Mouse (Mus musculus) left cerebral cortex, adult 11 months (tissue): ENCODE results near the gene Tmem179b.

Experiments
- DNase-seq: peaks from one replicate; pipeline ENCODE4 v3.0.0; 2022; ENCODE audit warnings: low spot score

Gene Tmem179b

DNA sequence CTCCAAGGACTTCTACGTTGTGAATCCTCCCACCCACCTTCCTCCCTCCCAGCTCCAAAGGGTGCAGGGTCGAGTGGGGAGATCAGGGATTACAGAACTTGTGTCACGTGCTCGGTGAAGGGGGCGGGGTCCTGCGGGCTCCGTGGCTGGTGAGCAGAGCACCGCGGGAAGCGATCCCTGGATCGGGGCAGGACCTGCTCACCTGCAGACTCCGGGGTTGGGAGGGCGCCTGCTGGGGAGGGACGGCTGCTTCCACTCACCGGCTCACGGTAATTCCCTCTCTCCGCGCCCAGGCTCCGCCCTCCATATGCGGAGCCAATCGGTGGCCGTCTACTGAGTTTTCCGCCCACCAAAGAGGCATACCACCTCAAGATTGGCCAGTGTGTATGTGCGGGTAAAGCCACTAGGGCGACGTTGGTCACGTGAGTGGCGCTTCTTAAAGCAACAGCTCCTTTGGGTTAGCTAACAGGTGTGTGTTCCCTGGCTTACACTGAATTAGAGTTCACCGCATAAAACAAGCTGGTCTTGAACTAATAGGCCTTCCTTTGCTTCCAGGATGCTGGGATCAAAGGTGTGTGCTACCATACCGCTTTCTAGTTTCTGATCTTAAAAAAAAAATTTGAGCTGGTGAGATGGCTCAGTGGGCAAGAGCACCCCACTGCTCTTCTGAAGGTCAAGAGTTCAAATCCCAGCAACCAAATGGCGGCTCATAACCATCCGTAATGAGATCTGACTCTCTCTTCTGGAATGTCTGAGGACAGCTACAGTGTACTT is 11.9 kb upstream of the Tmem179b start, which contains the start of gene Taf6l:
Taf6l (minus strand) TSS at position 410 of the 774 bp plus-strand sequence.
- peak; percentile 93 for DNase-seq

GRCm38 (mm10) chr19:8774951-8775421 is 719 bp upstream of the Tmem179b start:
- DNase-seq, result no peak

GRCm38 (mm10) chr19:8773409-8773808 is 858 bp downstream of the Tmem179b start:
- DNase-seq, result no peak

DNA sequence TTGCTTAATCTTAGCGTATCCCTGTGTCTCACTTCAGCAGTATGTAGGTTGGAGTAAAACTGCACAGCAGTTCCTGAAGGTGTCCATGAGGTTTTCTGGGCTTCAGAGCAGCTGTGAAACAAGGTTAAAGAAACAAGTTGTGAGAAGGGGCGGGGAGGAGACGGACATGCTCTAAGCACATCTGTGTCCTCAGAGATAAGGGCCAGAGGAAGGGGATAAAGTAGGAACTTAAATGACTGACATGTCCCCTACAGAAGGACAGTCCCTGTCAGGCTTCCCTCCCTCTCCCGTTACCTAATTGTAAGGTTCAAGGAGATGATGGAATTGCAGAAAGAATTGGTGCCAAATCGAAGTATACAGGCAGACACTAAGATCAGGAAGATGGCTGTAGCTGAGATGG is 1.3 kb downstream of the Tmem179b start:
- no peak for DNase-seq

DNA sequence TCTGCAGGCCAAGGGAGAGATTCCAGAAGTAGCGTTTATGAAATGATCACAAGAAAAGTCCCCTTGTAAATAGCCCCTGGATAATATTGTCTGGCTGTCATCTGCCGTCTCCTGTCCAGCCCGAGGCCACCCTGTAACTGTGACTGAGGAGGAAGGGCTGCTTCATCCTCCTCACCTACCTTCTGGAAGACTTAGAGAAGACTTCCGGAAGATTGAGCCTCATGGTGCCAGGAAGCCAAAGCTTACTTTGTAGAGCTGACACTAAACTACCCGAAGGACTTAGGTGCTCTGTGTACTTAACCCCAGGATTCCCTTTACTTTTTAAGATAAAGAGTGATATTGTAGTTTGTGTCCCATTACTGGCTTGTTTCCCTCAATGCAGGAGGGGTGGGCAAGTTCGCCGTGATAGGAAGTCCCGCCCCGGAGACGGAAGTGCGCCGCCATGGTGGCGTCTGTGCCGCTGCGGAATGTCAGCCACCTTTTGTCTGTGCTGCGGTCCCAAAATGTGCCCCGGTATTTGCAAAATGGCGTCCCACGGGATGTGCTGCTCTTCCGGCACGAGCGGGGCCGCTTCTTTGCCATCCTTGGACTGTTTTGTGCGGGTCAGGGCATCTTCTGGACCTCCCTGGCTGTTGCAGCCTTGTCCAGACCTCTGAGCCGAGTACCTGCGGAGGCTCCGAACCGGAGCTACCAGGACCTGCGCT is 3.5 kb downstream of the Tmem179b start, which contains the start of gene Tmem223:
Tmem223 (plus strand) TSS at position 430 of the 704 bp plus-strand sequence.
- DNase-seq, result peak; percentile 66

- no peak for DNase-seq
Observed at GRCm38 (mm10) chr19:8765562-8765961, 8.7 kb downstream of the Tmem179b start.

DNA sequence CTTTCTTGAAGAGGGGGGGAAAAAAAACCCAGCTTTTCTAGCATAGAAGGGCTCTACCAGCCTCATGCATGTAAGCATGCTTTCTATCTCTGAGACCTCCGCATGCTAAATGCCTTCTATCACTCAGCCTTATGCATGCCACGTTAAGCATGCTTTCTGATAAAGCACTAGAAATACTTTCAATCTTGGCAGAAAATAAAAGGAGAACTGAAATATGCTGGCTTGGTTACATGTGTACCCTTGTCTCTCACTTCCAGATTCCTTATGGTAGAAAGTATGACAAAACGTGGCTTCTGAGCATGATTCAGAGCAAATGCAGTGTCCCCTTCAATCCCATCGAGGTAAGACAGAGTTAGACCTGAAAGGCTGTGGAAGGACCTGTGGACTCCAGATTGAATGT is 11.0 kb downstream of the Tmem179b start:
- no peak for DNase-seq

DNA sequence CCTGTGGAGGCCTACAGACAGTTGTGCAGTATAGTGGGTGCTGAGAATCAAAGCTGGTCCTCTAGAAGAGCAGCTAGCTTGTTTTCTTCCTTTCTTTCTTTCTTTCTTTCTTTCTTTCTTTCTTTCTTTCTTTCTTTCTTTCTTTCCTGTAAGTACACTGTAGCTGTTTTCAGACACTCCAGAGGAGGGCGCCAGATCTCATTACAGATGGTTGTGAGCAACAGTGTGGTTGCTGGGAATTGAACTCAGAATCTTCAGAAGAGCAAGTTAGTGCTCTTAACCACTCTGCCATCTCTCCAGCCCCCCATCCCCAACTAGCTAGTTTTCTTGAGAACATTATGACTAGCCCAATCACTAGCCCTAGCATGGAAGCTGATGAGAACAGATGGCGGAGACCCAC is 13.5 kb downstream of the Tmem179b start:
- no peak for DNase-seq

- no peak for DNase-seq
Observed at GRCm38 (mm10) chr19:8758899-8759298, 15.4 kb downstream of the Tmem179b start.

DNA sequence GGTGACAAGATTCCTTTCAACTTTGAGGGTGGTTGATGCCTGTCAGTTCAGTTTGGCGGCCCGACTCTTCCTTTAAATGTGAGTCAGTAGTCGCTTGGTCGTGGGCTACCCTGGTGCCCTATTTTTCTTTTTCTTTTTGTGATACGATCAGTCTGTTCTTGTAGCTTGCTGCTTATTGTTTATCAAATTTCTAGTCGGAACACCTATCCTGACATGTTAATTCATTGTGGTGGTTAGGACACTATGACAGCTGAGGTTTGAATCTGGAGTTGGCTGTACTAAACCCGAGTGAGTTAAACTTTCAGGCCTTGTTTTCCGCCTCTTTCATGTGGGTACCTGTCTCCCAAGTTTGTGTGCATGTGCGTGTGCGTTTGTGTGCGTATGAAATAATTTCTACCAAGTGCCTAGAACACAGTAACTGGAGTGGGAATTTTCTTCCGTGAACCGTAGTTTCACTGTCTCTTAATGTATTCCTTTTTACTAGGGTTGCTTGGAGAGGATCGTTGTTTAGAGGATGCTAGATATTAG is 16.7 kb downstream of the Tmem179b start:
- no peak for DNase-seq

- DNase-seq, result peak; percentile 87
Observed at GRCm38 (mm10) chr19:8756635-8757387, 17.5 kb downstream of the Tmem179b start, which contains the start of gene Nxf1. TSS of gene Nxf1 (plus strand) at chr19:8757073.

GRCm38 (mm10) chr19:8755652-8756051 is 18.6 kb downstream of the Tmem179b start:
- DNase-seq, result no peak

DNA sequence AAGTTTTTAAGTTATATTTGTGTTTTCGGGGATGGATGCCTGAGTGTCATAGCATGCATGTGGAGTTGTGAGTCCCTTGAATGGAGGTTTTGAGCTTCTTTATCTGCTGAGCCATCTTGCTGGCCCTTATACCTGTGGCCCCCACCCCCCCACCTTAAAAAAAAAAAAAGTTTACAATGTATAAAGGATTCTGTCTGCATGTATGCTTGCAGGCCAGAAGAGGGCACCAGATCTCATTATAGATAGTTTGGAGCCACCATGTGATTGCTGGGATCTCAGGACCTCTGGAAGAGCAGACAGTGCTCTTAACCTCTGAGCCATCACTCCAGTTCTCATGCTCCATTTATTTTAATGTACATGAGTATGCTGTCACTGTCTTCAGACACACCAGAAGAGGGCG is 26.9 kb downstream of the Tmem179b start:
- no peak for DNase-seq

DNA sequence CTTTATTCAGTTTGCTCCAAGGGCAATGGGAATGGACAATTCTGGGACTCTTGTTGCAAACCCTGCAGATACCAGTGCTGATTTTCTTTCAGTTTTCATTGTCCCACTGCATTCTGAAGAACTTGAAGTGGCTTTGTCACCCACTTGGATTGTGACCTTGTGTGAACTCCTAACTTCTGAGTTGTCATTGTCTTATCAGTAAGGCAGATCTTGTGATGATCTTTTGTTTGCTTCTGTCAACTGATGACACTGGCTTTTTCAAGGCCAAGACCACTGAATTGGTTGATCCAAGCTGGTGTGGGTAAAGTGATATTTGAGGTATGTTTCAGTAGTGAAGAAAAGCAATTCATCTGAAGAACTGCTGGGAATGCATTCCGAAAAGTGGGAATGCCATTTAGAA is 28.9 kb downstream of the Tmem179b start:
- DNase-seq, result no peak

DNA sequence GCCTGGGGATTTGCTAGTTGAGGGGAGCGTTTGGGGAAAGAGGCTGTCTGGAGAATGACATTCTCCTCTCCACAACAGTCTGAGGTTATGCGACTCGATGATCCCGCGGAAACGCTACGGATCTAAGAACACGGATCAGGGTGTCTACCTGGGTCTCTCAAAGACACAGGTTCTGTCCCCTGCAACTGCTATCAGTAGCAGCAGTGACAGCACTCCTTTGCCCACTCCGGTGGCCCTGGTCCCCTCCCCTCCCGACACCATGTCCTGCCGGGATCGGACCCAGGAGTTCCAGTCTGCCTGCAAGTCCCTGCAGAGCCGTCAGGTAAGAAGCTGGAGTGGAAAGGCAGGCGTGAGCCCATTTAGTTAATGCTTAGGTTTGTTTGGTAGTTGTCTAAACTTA is 32.1 kb downstream of the Tmem179b start:
- no peak for DNase-seq

DNA sequence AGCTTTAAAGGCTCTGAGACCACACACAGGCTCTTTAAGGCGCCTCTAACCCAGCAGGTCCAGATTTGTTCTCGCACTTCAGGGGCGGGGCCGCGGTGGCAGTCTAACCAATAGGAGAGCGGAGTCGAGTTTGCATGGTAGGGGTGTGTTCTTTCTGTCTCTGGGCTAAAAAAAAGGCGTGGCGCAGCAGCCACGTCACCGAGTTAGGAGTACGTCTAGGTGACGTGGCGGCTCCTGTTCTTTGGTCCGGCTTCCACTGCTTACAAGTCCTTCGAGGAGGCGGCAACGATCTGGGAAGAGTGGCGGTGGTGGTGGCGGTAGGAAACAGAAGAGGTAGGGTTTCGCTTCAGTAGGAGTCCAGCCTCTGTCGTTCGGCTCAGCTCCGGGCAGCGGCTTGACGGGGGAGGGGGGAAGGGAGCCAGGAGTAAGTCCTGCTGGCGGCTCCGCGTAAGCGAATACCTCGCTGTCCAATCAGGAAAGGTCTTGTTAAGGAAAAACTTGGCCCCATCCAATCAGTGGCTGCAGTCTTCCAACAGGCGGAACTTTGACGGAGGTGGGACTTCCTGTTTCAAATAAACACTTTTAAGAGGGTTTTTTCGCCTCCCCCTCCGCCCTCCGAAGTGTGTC is 32.9 kb downstream of the Tmem179b start, which contains the start of gene Stx5a:
Stx5a (plus strand) TSS at position 171 of the 627 bp plus-strand sequence.
- DNase-seq, result peak; percentile 96

- no peak for DNase-seq
Observed at GRCm38 (mm10) chr19:8740603-8741002, 33.7 kb downstream of the Tmem179b start, which contains the start of gene 1700092M07Rik. TSS of gene 1700092M07Rik (plus strand) at chr19:8740718.

DNA sequence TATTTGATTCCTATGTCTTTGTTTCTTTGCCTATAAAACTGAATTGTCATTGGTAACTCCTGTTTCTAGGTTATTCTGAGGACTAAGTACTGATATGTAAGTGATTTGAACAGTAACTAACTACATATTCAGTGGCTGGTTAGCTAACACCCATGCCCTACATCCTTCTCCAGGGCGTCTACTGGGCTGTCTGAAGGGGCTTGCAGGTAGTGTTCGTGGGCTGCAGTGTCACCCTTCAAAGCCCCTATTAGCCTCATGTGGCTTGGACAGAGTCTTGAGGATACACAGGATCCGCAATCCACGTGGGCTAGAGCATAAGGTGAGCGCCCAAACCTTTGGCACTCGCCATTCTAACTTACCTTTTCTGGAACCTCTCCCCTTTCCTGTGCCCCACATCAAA is 34.6 kb downstream of the Tmem179b start:
- no peak for DNase-seq

DNA sequence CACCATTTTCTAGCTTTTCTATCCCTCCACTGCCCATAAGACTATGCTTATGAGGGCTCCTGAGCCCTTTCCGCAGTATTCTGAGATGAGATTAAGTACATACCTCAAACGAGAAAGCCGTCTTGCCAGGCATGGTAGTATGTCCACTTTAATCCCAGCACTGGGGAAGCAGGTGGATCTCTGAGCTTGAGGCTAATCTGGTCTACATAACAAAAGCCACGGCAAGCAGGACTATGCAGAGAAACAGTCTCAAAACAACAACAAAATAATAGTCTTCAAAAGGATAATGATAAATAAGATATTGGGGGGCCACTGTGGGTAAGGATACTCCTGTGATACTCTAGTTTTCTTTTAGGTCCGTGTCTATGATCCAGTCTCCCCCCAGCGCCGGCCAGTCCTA is 35.4 kb downstream of the Tmem179b start:
- no peak for DNase-seq

GRCm38 (mm10) chr19:8736160-8736467 is 38.2 kb downstream of the Tmem179b start:
- DNase-seq, result no peak

- DNase-seq, result peak; percentile 83
Observed at GRCm38 (mm10) chr19:8735389-8736159, 38.7 kb downstream of the Tmem179b start, which contains the start of gene Wdr74. TSS of gene Wdr74 (plus strand) at chr19:8735827.
